Mouse (Mus musculus): ENCODE results near the gene Cpne2.

Cpne2 gene

GRCm38 (mm10) chr8:94600478-94600877 is 67.7 kb downstream of the Cpne2 start:
- Histone ChIP-seq H3K4me1 (replicated peaks; ENCODE audit: low read depth, low read length) (peaks cover 37% of the 10 kb centered on the region), H3K4me3 (replicated peaks; ENCODE audit: low read length) (peak overlapping the region; percentile 98), H3K36me3 (ENCODE audit: insufficient read depth, low read length) (peaks cover 13% of the 10 kb centered on the region; the same call in 1 of the 2 replicates), H3K9me3 (ENCODE audit: low read length) (no peaks in the 10 kb centered on the region), H3K27me3 (ENCODE audit: insufficient read depth, low read length) (0 out of 2 replicates have a peak, but pooled peaks cover 3% of the 10 kb centered on the region)
- no peak for TF ChIP-seq POU5F1 (IDR thresholded peaks at IDR 0.05; ENCODE audit: borderline replicate concordance, low read length)

GRCm38 (mm10) chr8:94601034-94601606 is 68.3 kb downstream of the Cpne2 start:
- H3K4me3 ChIP-seq (replicated peaks; ENCODE audit: low read length), result peak overlapping the region; percentile 98
- TF ChIP-seq CTCF (conservative IDR thresholded peaks at IDR 0.05; ENCODE audit: low read length) (no peak), POU5F1 (IDR thresholded peaks at IDR 0.05; ENCODE audit: borderline replicate concordance, low read length) (no peak), NANOG (IDR thresholded peaks at IDR 0.05; ENCODE audit: borderline replicate concordance, low read length) (no peak)
- H3K9me3 ChIP-seq (ENCODE audit: low read length), result no peaks in the 10 kb centered on the region
- 0 out of 2 replicates have a peak, but pooled peaks cover 3% of the 10 kb centered on the region for H3K27me3 ChIP-seq (ENCODE audit: insufficient read depth, low read length)
- peaks cover 37% of the 10 kb centered on the region for H3K4me1 ChIP-seq (replicated peaks; ENCODE audit: low read depth, low read length)
- 0 out of 2 replicates have a peak, but pooled peaks cover 7% of the 10 kb centered on the region for H3K36me3 ChIP-seq (ENCODE audit: insufficient read depth, low read length)

DNA sequence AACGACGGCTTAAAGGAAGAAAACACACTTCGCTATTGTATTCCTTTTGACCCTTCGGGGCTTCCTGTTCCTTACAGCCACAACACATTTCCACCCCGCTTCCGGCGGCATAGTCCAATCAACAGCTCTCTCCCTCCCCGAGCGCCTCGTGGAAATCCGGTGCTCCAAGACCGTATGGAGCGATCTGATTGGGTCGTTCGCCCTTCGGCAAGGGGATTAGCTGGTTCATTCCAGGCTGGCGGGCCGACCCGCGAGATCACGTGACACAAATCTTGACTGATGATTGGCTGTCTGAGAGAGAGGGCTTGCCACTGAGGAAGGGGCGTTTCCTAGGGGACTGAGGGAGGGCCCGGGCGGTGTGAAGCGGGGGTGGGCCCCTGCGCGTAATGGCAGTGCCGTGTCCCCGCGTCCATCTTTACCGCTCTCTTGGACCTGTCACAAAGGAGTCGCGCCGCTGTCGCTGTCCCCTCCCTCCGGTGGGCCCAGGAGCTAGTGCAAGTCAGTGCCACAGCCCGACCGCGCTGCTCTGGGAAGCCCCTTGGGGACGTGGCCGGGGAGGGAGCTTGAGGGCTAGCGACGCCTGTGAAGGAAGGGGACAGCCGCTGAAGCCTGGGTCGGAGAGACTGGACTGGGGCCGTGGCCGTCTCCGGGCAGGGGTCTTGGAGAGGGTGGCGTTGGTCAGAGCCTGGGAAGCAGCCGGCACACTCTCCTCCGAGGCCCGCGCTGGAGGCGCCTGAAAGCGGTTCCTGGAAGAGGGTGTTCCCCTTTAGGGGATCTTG is 69.0 kb downstream of the Cpne2 start, which contains the start of the genes Rspry1 and Fam192a:
Gene Rspry1 (plus strand): TSS at position 331 of the 779 bp plus-strand sequence.
Gene Fam192a (minus strand): TSS at position 391 of the 779 bp plus-strand sequence.
- H3K9me3 ChIP-seq (ENCODE audit: low read length), result no peaks in the 10 kb centered on the region
- peak within 1 kb of the TSS; percentile 98 for H3K4me3 ChIP-seq (replicated peaks; ENCODE audit: low read length)
- H3K4me1 ChIP-seq (replicated peaks; ENCODE audit: low read depth, low read length), result peaks cover 37% of the 10 kb centered on the region
- 0 out of 2 replicates have a peak, but pooled peaks cover 3% of the 10 kb centered on the region for H3K27me3 ChIP-seq (ENCODE audit: insufficient read depth, low read length)
- 0 out of 2 replicates have a peak, but pooled peaks cover 7% of the 10 kb centered on the region for H3K36me3 ChIP-seq (ENCODE audit: insufficient read depth, low read length)
- no peak for TF ChIP-seq NANOG (IDR thresholded peaks at IDR 0.05; ENCODE audit: borderline replicate concordance, low read length)

- H3K4me3 ChIP-seq (replicated peaks; ENCODE audit: low read length), result peak overlapping the region; percentile 98
- 0 out of 2 replicates have a peak, but pooled peaks cover 3% of the 10 kb centered on the region for H3K36me3 ChIP-seq (ENCODE audit: insufficient read depth, low read length)
- H3K9me3 ChIP-seq (ENCODE audit: low read length), result no peaks in the 10 kb centered on the region
- TF ChIP-seq CTCF (conservative IDR thresholded peaks at IDR 0.05; ENCODE audit: low read length), result no peak
- no peak for TF ChIP-seq NANOG (IDR thresholded peaks at IDR 0.05; ENCODE audit: borderline replicate concordance, low read length)
- TF ChIP-seq POU5F1 (IDR thresholded peaks at IDR 0.05; ENCODE audit: borderline replicate concordance, low read length), result no peak
- H3K4me1 ChIP-seq (replicated peaks; ENCODE audit: low read depth, low read length), result peaks cover 36% of the 10 kb centered on the region
- 0 out of 2 replicates have a peak, but pooled peaks cover 3% of the 10 kb centered on the region for H3K27me3 ChIP-seq (ENCODE audit: insufficient read depth, low read length)
Measured at GRCm38 (mm10) chr8:94602471-94603131, 69.8 kb downstream of the Cpne2 start.

GRCm38 (mm10) chr8:94604030-94604429 is 71.2 kb downstream of the Cpne2 start:
- no peak for TF ChIP-seq POU5F1 (IDR thresholded peaks at IDR 0.05; ENCODE audit: borderline replicate concordance, low read length)
- no peak for TF ChIP-seq CTCF (conservative IDR thresholded peaks at IDR 0.05; ENCODE audit: low read length)
- TF ChIP-seq NANOG (IDR thresholded peaks at IDR 0.05; ENCODE audit: borderline replicate concordance, low read length), result no peak
- H3K36me3 ChIP-seq (ENCODE audit: insufficient read depth, low read length), result no peaks in the 10 kb centered on the region

DNA sequence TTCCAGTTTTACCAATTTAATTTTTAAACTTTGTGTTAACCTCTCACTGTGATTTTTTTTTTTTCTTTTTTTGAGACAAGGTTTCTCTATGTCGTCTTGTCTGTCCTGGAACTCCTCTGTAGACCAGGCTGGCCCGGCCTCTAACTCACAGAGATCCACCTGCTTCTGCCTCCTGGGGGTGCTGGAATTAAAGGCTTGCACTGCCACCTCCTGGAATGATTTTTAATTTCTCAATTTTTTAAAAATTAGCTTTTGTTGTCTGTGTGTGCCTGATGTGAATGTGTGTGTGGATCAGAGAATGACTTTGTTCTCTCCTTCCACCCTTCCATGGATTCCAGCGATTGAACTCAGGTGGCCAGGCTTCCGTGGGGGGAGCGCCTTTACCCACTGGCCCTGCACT is 74.3 kb downstream of the Cpne2 start:
- TF ChIP-seq CTCF (conservative IDR thresholded peaks at IDR 0.05; ENCODE audit: low read length) (no peak), NANOG (IDR thresholded peaks at IDR 0.05; ENCODE audit: borderline replicate concordance, low read length) (no peak), POU5F1 (IDR thresholded peaks at IDR 0.05; ENCODE audit: borderline replicate concordance, low read length) (no peak)
- no peak overlapping the region for H3K4me3 ChIP-seq (replicated peaks; ENCODE audit: low read length)
- H3K36me3 ChIP-seq (ENCODE audit: insufficient read depth, low read length), result no peaks in the 10 kb centered on the region
- no peaks in the 10 kb centered on the region for H3K9me3 ChIP-seq (ENCODE audit: low read length)
- H3K27me3 ChIP-seq (ENCODE audit: insufficient read depth, low read length), result 0 out of 2 replicates have a peak, but pooled peaks cover 3% of the 10 kb centered on the region
- H3K4me1 ChIP-seq (replicated peaks; ENCODE audit: low read depth, low read length), result peaks cover 12% of the 10 kb centered on the region

More at GRCm38 (mm10) chr8:94604030-94604429, 71.2 kb downstream of the Cpne2 start:
- Histone ChIP-seq H3K9me3 (ENCODE audit: low read length) (no peaks in the 10 kb centered on the region), H3K27me3 (ENCODE audit: insufficient read depth, low read length) (0 out of 2 replicates have a peak, but pooled peaks cover 3% of the 10 kb centered on the region), H3K4me3 (replicated peaks; ENCODE audit: low read length) (no peak overlapping the region), H3K4me1 (replicated peaks; ENCODE audit: low read depth, low read length) (peaks cover 26% of the 10 kb centered on the region)

Data from E14TG2a.4 (cell line).